Comparison of ENCODE assay signal across 20 mouse cellular contexts in the genomic region with DNA sequence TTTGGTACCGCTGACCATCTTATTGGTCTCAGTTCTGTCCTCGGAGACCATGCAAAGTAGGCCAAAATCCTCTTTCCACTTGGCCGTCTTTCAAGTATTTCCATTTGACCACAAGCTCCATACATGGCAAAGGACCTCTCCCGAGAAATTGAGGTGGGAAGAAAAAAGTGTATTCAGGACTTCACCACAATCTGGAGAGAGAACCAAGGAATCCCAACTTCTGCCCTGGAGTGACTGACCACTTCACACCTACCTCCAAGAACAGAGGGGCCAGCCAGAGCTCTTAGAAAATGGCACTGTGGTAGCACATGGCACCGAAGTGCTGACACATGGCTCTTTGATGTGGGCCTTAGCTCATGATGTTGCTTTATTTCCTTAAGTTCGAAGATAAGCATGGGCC.
DNase-seq lines count a peak whose midpoint lies in the region; ATAC-seq and TF ChIP-seq lines count a peak whose summit lies in the region.
"Had no signal": no experiment of that assay in that cellular context is flagged by ENCODE, and none has a peak within 500 bp of the region (broad histone marks: within the 10 kb centered on the region; RNA-seq: fewer than 3 reads in every experiment).

No protein-coding gene starts in this region.

- peak; percentile 73 for DNase-seq in heart, adult 11 months
- DNase-seq in heart, adult 8-10 months (ENCODE audit: low spot score) = no peak
- peak; percentile 36 for DNase-seq in adipocyte (ENCODE audit: low spot score)
- no peak for DNase-seq in right cerebral cortex, postnatal 36 days (ENCODE audit: low spot score in 2 of 2)
- DNase-seq: adrenal gland, adult 8-10 months; adrenal gland, postnatal 36 days; cerebellum, adult 11 months; cerebellum, adult 8-10 months; cerebellum, postnatal 14 days; forebrain, postnatal 0 days; gastrocnemius, postnatal 14 days; heart, postnatal 36 days had no signal

- no peaks in the 10 kb centered on the region for H3K79me2 ChIP-seq in C2C12 (ENCODE audit: control insufficient read depth, insufficient read depth)

- H3ac ChIP-seq in C2C12 (ENCODE audit: control insufficient read depth, insufficient read length, low read depth) = no peak overlapping the region

- H3K79me3 ChIP-seq in C2C12 (ENCODE audit: low read depth) = no peaks in the 10 kb centered on the region

- WGBS in intestine, embryonic 16.5 days = 90% methylated on average over 6 of the region's 6 CpGs
- 96% methylated on average over 6 of the region's 6 CpGs for WGBS in neural tube, embryonic 15.5 days

- H3K27ac ChIP-seq in intestine, embryonic 16.5 days (ENCODE audit: low read length) = no peak overlapping the region
- no peak overlapping the region for H3K27ac ChIP-seq in neural tube, embryonic 15.5 days (replicated peaks)
- H3K27ac ChIP-seq: embryonic facial prominence, embryonic 12.5 days; forebrain, embryonic 12.5 days; heart, embryonic 13.5 days; hindbrain, embryonic 15.5 days had no signal

- no peak for ATAC-seq in intestine, embryonic 16.5 days
- ATAC-seq in neural tube, embryonic 15.5 days (ENCODE audit: low FRiP score) = no peak
- ATAC-seq: forebrain, postnatal 0 days; intestine, postnatal 0 days had no signal

- peaks cover 7% of the 10 kb centered on the region for H3K4me1 ChIP-seq in intestine, embryonic 16.5 days (ENCODE audit: control insufficient read depth, insufficient read depth, low read length)
- H3K4me1 ChIP-seq in neural tube, embryonic 15.5 days = no peaks in the 10 kb centered on the region
- H3K4me1 ChIP-seq: embryonic facial prominence, embryonic 12.5 days; forebrain, embryonic 12.5 days; heart, embryonic 13.5 days; hindbrain, embryonic 15.5 days had no signal

- H3K27me3 ChIP-seq in C2C12 (ENCODE audit: control insufficient read depth, insufficient read depth, insufficient read length) = no peaks in the 10 kb centered on the region
- H3K27me3 ChIP-seq in intestine, embryonic 16.5 days (replicated peaks; ENCODE audit: control insufficient read depth, insufficient read depth, low read length) = no peaks in the 10 kb centered on the region
- H3K27me3 ChIP-seq in neural tube, embryonic 15.5 days (replicated peaks) = no peaks in the 10 kb centered on the region
- H3K27me3 ChIP-seq: embryonic facial prominence, embryonic 12.5 days; forebrain, embryonic 12.5 days; heart, embryonic 13.5 days; hindbrain, embryonic 15.5 days had no signal

- no peak overlapping the region for H3K4me3 ChIP-seq in C2C12 (ENCODE audit: insufficient read depth, poor library complexity, severe bottlenecking)
- no peak overlapping the region for H3K4me3 ChIP-seq in intestine, embryonic 16.5 days (ENCODE audit: low read length)
- no peak overlapping the region for H3K4me3 ChIP-seq in neural tube, embryonic 15.5 days (replicated peaks)
- H3K4me3 ChIP-seq: embryonic facial prominence, embryonic 12.5 days; forebrain, embryonic 12.5 days; heart, embryonic 13.5 days; hindbrain, embryonic 15.5 days had no signal

- H3K9ac ChIP-seq in intestine, embryonic 16.5 days (ENCODE audit: low read depth, low read length) = no peak overlapping the region
- no peak overlapping the region for H3K9ac ChIP-seq in neural tube, embryonic 15.5 days (replicated peaks)
- H3K9ac ChIP-seq: embryonic facial prominence, embryonic 12.5 days; forebrain, embryonic 12.5 days; forebrain, postnatal 0 days; heart, embryonic 13.5 days; hindbrain, embryonic 15.5 days had no signal

- no peak for TF ChIP-seq CTCF in C2C12 (IDR thresholded peaks at IDR 0.05; ENCODE audit: control insufficient read depth, insufficient read depth, insufficient read length)

- no peak overlapping the region for H3K4me2 ChIP-seq in intestine, embryonic 16.5 days (ENCODE audit: low read depth, low read length)
- no peak overlapping the region for H3K4me2 ChIP-seq in neural tube, embryonic 15.5 days
- H3K4me2 ChIP-seq: embryonic facial prominence, embryonic 12.5 days; forebrain, embryonic 12.5 days; heart, embryonic 13.5 days; hindbrain, embryonic 15.5 days had no signal

- H3K9me3 ChIP-seq in intestine, embryonic 16.5 days (ENCODE audit: control insufficient read depth, low read length) = no peaks in the 10 kb centered on the region
- no peaks in the 10 kb centered on the region for H3K9me3 ChIP-seq in neural tube, embryonic 15.5 days (replicated peaks)
- H3K9me3 ChIP-seq: forebrain, embryonic 12.5 days; heart, embryonic 13.5 days; hindbrain, embryonic 15.5 days had no signal

- H3K36me3 ChIP-seq in C2C12 (ENCODE audit: control insufficient read depth, insufficient read depth) = no peaks in the 10 kb centered on the region
- H3K36me3 ChIP-seq in intestine, embryonic 16.5 days (ENCODE audit: control insufficient read depth, insufficient read depth, low read length) = no peaks in the 10 kb centered on the region
- no peaks in the 10 kb centered on the region for H3K36me3 ChIP-seq in neural tube, embryonic 15.5 days
- H3K36me3 ChIP-seq: embryonic facial prominence, embryonic 12.5 days; forebrain, embryonic 12.5 days; heart, embryonic 13.5 days; hindbrain, embryonic 15.5 days had no signal

TF ChIP-seq in C2C12, 6 proteins besides CTCF, POLR2A, EP300 and RAD21:
- TF ChIP-seq USF1 (IDR thresholded peaks at IDR 0.05; ENCODE audit: low read depth) = no peak
- peak; percentile 43 for TF ChIP-seq MAX (IDR thresholded peaks at IDR 0.05)

Comparison
In these comparisons a context has a peak if more than half of its experiments do, and no peak if none do; other contexts are left out.
1. DNase-seq: peak in heart, adult 11 months (single experiment) and adipocyte (single experiment); none in heart, adult 8-10 months (single experiment) and right cerebral cortex, postnatal 36 days (0 of 2).